29 mouse cellular contexts compared by ENCODE assay signal in the genomic region with DNA sequence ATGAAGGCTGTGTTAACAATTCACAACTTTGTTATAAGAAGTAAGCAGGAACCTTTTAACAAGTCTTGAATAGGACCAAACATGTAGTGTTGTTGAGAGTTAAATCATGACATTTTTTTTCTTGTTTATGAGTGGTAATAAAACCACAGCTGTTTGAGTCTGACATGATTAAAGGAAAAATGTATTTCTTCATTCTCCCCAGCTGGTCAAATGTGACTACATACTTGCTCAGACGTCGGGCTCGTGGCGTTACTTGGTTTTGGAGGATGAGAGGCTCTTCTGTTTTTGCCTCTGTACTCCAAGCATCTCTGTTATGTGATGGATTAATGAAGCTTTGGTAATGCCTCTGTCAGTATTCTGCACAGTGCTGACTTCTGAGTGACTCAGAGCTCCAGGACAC. TPM values are rescaled to one million over a fixed set of nuclear protein-coding genes. Genes with fewer than 3 reads are reported as not detected.
DNase-seq lines count a peak whose midpoint lies in the region; ATAC-seq and TF ChIP-seq lines count a peak whose summit lies in the region.
"Had no signal": no experiment of that assay in that cellular context is flagged by ENCODE, and none has a peak within 500 bp of the region (broad histone marks: within the 10 kb centered on the region; RNA-seq: fewer than 3 reads in every experiment).

No protein-coding gene starts in this region.

- WGBS in kidney, postnatal 0 days = 79% methylated on average over 4 of the region's 4 CpGs
- 68% methylated on average over 4 of the region's 4 CpGs for WGBS in kidney, embryonic 16.5 days

- H3K4me1 ChIP-seq in kidney, postnatal 0 days (replicated peaks; ENCODE audit: insufficient read depth, low read length) = no peaks in the 10 kb centered on the region
- H3K4me1 ChIP-seq in kidney, embryonic 16.5 days (ENCODE audit: insufficient read depth, low read length) = no peaks in the 10 kb centered on the region
- H3K4me1 ChIP-seq: embryonic facial prominence, embryonic 12.5 days; heart, embryonic 12.5 days; heart, embryonic 15.5 days; hindbrain, embryonic 10.5 days; hindbrain, embryonic 13.5 days had no signal

- H3K4me2 ChIP-seq in kidney, postnatal 0 days (ENCODE audit: low read length) = no peak overlapping the region
- H3K4me2 ChIP-seq in kidney, embryonic 16.5 days (replicated peaks; ENCODE audit: low read depth, low read length) = no peak overlapping the region
- H3K4me2 ChIP-seq: embryonic facial prominence, embryonic 12.5 days; embryonic facial prominence, embryonic 15.5 days; heart, embryonic 12.5 days; heart, embryonic 15.5 days; hindbrain, embryonic 13.5 days had no signal

- no peaks in the 10 kb centered on the region for H3K27me3 ChIP-seq in kidney, postnatal 0 days (ENCODE audit: insufficient read depth, low read length)
- H3K27me3 ChIP-seq in kidney, embryonic 16.5 days (ENCODE audit: insufficient read depth, low read length) = no peaks in the 10 kb centered on the region
- H3K27me3 ChIP-seq: CH12.LX; embryonic facial prominence, embryonic 12.5 days; embryonic facial prominence, embryonic 15.5 days; heart, embryonic 12.5 days; heart, embryonic 15.5 days; hindbrain, embryonic 13.5 days had no signal

- H3K4me3 ChIP-seq in kidney, postnatal 0 days (replicated peaks; ENCODE audit: low read depth, low read length) = no peak overlapping the region
- no peak overlapping the region for H3K4me3 ChIP-seq in kidney, embryonic 16.5 days (ENCODE audit: low read length)
- H3K4me3 ChIP-seq: embryonic facial prominence, embryonic 12.5 days; embryonic facial prominence, embryonic 15.5 days; gastrocnemius, adult 2 months; heart, embryonic 12.5 days; heart, embryonic 15.5 days; hindbrain, embryonic 10.5 days; hindbrain, embryonic 13.5 days had no signal

- DNase-seq in kidney, postnatal 0 days (ENCODE audit: low spot score) = peak; percentile 61
- DNase-seq in kidney, postnatal 36 days = no peak
- peak; percentile 24 to 37 for DNase-seq in kidney, postnatal 4 days
- peak; percentile 15 for DNase-seq in 3T3-L1 (ENCODE audit: low read depth, low spot score)
- no peak for DNase-seq in urinary bladder, postnatal 10 days (ENCODE audit: low spot score)
- DNase-seq: adrenal gland, adult 2 months; adrenal gland, postnatal 14 days; B cell, adult 2 months; cerebellum, adult 11 months; cerebellum, adult 2 months; cerebellum, adult 9-11 months; cerebellum, postnatal 25 days; forebrain, postnatal 0 days; gastrocnemius, adult 2 months; gastrocnemius, postnatal 14 days; heart, adult 18-20 months; heart, postnatal 10 days; heart, postnatal 36 days had no signal

- H3K9me3 ChIP-seq in kidney, postnatal 0 days (replicated peaks; ENCODE audit: low read length) = no peaks in the 10 kb centered on the region
- no peaks in the 10 kb centered on the region for H3K9me3 ChIP-seq in kidney, embryonic 16.5 days (ENCODE audit: low read length)
- H3K9me3 ChIP-seq: embryonic facial prominence, embryonic 12.5 days; embryonic facial prominence, embryonic 15.5 days; G1E; heart, embryonic 12.5 days; heart, embryonic 15.5 days; hindbrain, embryonic 10.5 days; hindbrain, embryonic 13.5 days had no signal

- H3K9ac ChIP-seq in kidney, postnatal 0 days (ENCODE audit: low read depth, low read length) = no peak overlapping the region
- H3K9ac ChIP-seq in kidney, embryonic 16.5 days (replicated peaks; ENCODE audit: low read length) = no peak overlapping the region
- H3K9ac ChIP-seq: embryonic facial prominence, embryonic 12.5 days; embryonic facial prominence, embryonic 15.5 days; forebrain, postnatal 0 days; heart, embryonic 12.5 days; heart, embryonic 15.5 days; hindbrain, embryonic 13.5 days had no signal

- TF ChIP-seq CTCF in kidney, postnatal 0 days (IDR thresholded peaks at IDR 0.05; ENCODE audit: low read depth) = no peak

- no peak for ATAC-seq in kidney, postnatal 0 days (replicated peaks; ENCODE audit: low FRiP score, low read depth)
- ATAC-seq in kidney, embryonic 16.5 days (ENCODE audit: low FRiP score, low TSS enrichment) = no peak
- ATAC-seq: forebrain, embryonic 14.5 days; forebrain, postnatal 0 days; hindbrain, embryonic 16.5 days had no signal

- no peaks in the 10 kb centered on the region for H3K36me3 ChIP-seq in kidney, postnatal 0 days (ENCODE audit: insufficient read depth, low read length)
- H3K36me3 ChIP-seq in kidney, embryonic 16.5 days (ENCODE audit: insufficient read depth, low read length) = no peaks in the 10 kb centered on the region
- H3K36me3 ChIP-seq: embryonic facial prominence, embryonic 12.5 days; embryonic facial prominence, embryonic 15.5 days; G1E; heart, embryonic 12.5 days; heart, embryonic 15.5 days; hindbrain, embryonic 13.5 days had no signal

- no peak overlapping the region for H3K27ac ChIP-seq in kidney, postnatal 0 days
- no peak overlapping the region for H3K27ac ChIP-seq in kidney, embryonic 16.5 days (ENCODE audit: low read length)
- H3K27ac ChIP-seq: embryonic facial prominence, embryonic 12.5 days; embryonic facial prominence, embryonic 15.5 days; gastrocnemius, adult 2 months; heart, embryonic 15.5 days; hindbrain, embryonic 10.5 days; hindbrain, embryonic 13.5 days had no signal

RNA-seq across cellular contexts. Expression of a gene that starts 40.5 kb away (rescaled TPM):
- polyA plus RNA-seq in kidney, postnatal 0 days (2015; fragmentation: Nextera tagmentation; extraction: Ambion mirVana) = 18.3 and 20.2 TPM in 2 replicates
- polyA plus RNA-seq in kidney, embryonic 16.5 days (2015; fragmentation: Nextera tagmentation; extraction: Ambion mirVana) = 32.6 and 36.4 TPM in 2 replicates
- polyA plus RNA-seq: G1E had no signal

Comparison
In these comparisons a context has a peak if more than half of its experiments do, and no peak if none do; other contexts are left out.
1. DNase-seq: peak in kidney, postnatal 0 days (single experiment), kidney, postnatal 4 days (2 of 2) and 3T3-L1 (single experiment); none in kidney, postnatal 36 days (0 of 2) and urinary bladder, postnatal 10 days (single experiment).